Mouse (Mus musculus): ENCODE results near the gene Setd3.

- no peak for TF ChIP-seq CTCF (IDR thresholded peaks at IDR 0.05; ENCODE audit: low read depth)
- no peak for TF ChIP-seq EP300 (IDR thresholded peaks at IDR 0.05; ENCODE audit: low read depth)
These were observed 43.4 kb downstream of the Setd3 start for GRCm38 (mm10) chr12:108135610-108136208.
